Mouse (Mus musculus): ENCODE data around the gene Cacna2d3.

DNA sequence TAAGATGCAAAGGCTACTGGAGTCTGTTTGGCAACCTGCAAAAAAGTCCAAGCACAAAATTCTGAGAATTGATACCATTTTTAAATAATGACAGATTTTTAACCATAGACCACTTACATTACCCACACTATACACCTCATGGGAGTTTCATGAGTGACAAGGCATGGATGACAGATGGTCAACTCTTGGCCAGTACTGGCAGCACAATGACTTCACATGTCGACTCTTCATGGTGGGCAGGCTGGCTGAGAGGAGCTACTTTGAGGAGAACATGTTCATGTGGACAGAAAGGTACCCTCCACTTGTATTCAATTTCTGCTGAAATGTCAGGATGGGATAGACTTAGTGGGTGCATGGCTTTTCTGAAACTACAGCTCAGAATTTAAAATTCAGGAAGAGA lies 498.7 kb downstream of the Cacna2d3 start:
- no peak for TF ChIP-seq CHD2 (IDR thresholded peaks at IDR 0.05; ENCODE audit: low read depth, low read length)
- TF ChIP-seq ZNF384 (IDR thresholded peaks at IDR 0.05; ENCODE audit: low read depth, low read length): no peak
- no peak for TF ChIP-seq HCFC1 (IDR thresholded peaks at IDR 0.05; ENCODE audit: borderline replicate concordance, insufficient read depth, low read length)
- TF ChIP-seq MAFK (IDR thresholded peaks at IDR 0.05; ENCODE audit: insufficient read depth, low read depth, low read length): no peak
- no peak for TF ChIP-seq ZC3H11A (IDR thresholded peaks at IDR 0.05; ENCODE audit: borderline replicate concordance, low read depth, low read length)

Measured in ES-E14 (cell line).